Mouse (Mus musculus) layer of hippocampus, adult 2 months (tissue): ENCODE results near the gene Arid1b. TPM values are rescaled to one million over a fixed set of nuclear protein-coding genes. Genes with fewer than 3 reads are reported as not detected.

Experiments used
- DNase-seq, 2 experiments: peaks; one replicate each; pipeline ENCODE4 v3.0.0; 2022; ENCODE audit warnings: low spot score in 2 of 2
- H3K27ac ChIP-seq: fragments of 200-600 bp; 2 replicates; pipeline ENCODE4 v1.8.1; 2022
- H3K4me3 ChIP-seq: fragments of 200-600 bp; 2 replicates; pipeline ENCODE4 v1.8.1; 2022; ENCODE audit warnings: mild to moderate bottlenecking
- CTCF ChIP-seq: fragments of 200-600 bp; conservative IDR thresholded peaks from 2 replicates; pipeline ENCODE4 v1.8.1; 2022; ENCODE audit warnings: antibody characterized with exemption, mild to moderate bottlenecking, moderate library complexity
- total RNA-seq, 2 experiments: library from RNA; stranded (reverse); gene quantifications; 2 replicates each; pipeline ENCODE4 v1.2.3; 2021

The Arid1b gene
- total RNA-seq, 2 experiments from 2014 or later, result 114 to 119 TPM

GRCm38 (mm10) chr17:4999256-4999655 is 5.1 kb downstream of the Arid1b start:
- DNase-seq, result no peak
- TF ChIP-seq CTCF, result no peak
- Histone ChIP-seq H3K4me3 (peak overlapping the region; percentile 80), H3K27ac (peak overlapping the region; percentile 100)

GRCm38 (mm10) chr17:5000001-5000400 is 5.9 kb downstream of the Arid1b start:
- no peak for DNase-seq
- H3K27ac ChIP-seq, result peak overlapping the region; percentile 100

GRCm38 (mm10) chr17:5000871-5001270 is 6.7 kb downstream of the Arid1b start:
- H3K4me3 ChIP-seq, result peak overlapping the region; percentile 80
- peak overlapping the region; percentile 100 for H3K27ac ChIP-seq
- no peak for TF ChIP-seq CTCF
- no peak for DNase-seq

More at GRCm38 (mm10) chr17:5000001-5000400, 5.9 kb downstream of the Arid1b start:
- peak overlapping the region; percentile 80 for H3K4me3 ChIP-seq
- TF ChIP-seq CTCF, result no peak

GRCm38 (mm10) chr17:5001531-5002131 is 7.5 kb downstream of the Arid1b start:
- peak overlapping the region; percentile 100 for H3K27ac ChIP-seq
- peak overlapping the region; percentile 80; the same call in 1 of the 2 replicates for H3K4me3 ChIP-seq
- TF ChIP-seq CTCF, result no peak
- DNase-seq, result no peak

GRCm38 (mm10) chr17:5002937-5003508 is 8.9 kb downstream of the Arid1b start:
- DNase-seq, result peak in 1 of 2 experiments; percentile 40
- peak overlapping the region; percentile 100 for H3K27ac ChIP-seq
- TF ChIP-seq CTCF, result peak; percentile 29
- H3K4me3 ChIP-seq, result peak overlapping the region; percentile 22

GRCm38 (mm10) chr17:5004266-5004665 is 10.1 kb downstream of the Arid1b start:
- peak overlapping the region; percentile 100; the same call in 1 of the 2 replicates for H3K27ac ChIP-seq
- no peak overlapping the region; the same call in 1 of the 2 replicates for H3K4me3 ChIP-seq
- DNase-seq, result no peak
- TF ChIP-seq CTCF, result no peak

- no peak for TF ChIP-seq CTCF
- peak overlapping the region; percentile 100; the same call in 1 of the 2 replicates for H3K27ac ChIP-seq
Observed at GRCm38 (mm10) chr17:5004706-5005105, 10.6 kb downstream of the Arid1b start.

GRCm38 (mm10) chr17:5005285-5005684 is 11.2 kb downstream of the Arid1b start:
- peak overlapping the region; percentile 100; the same call in 1 of the 2 replicates for H3K27ac ChIP-seq
- no peak for TF ChIP-seq CTCF
- no peak for DNase-seq
- no peak overlapping the region for H3K4me3 ChIP-seq

More at GRCm38 (mm10) chr17:5004706-5005105, 10.6 kb downstream of the Arid1b start:
- no peak for DNase-seq
- H3K4me3 ChIP-seq, result no peak overlapping the region; the same call in 1 of the 2 replicates

- DNase-seq, result no peak
- Histone ChIP-seq H3K4me3 (no peak overlapping the region; the same call in 1 of the 2 replicates), H3K27ac (no peak overlapping the region)
- TF ChIP-seq CTCF, result no peak
Observed at GRCm38 (mm10) chr17:5007156-5007658, 13.1 kb downstream of the Arid1b start.

GRCm38 (mm10) chr17:5008236-5008635 is 14.1 kb downstream of the Arid1b start:
- no peak for TF ChIP-seq CTCF
- Histone ChIP-seq H3K27ac (no peak overlapping the region), H3K4me3 (no peak overlapping the region)
- no peak for DNase-seq

- no peak for TF ChIP-seq CTCF
- no peak for DNase-seq
- no peak overlapping the region for H3K27ac ChIP-seq
- no peak overlapping the region for H3K4me3 ChIP-seq
Observed at GRCm38 (mm10) chr17:5008761-5009160, 14.6 kb downstream of the Arid1b start.

GRCm38 (mm10) chr17:5009526-5010260 is 15.6 kb downstream of the Arid1b start:
- DNase-seq, result no peak
- no peak overlapping the region for H3K27ac ChIP-seq
- no peak overlapping the region for H3K4me3 ChIP-seq
- TF ChIP-seq CTCF, result no peak

GRCm38 (mm10) chr17:5010781-5011180 is 16.6 kb downstream of the Arid1b start:
- H3K27ac ChIP-seq, result no peak overlapping the region
- no peak overlapping the region for H3K4me3 ChIP-seq
- no peak for TF ChIP-seq CTCF
- DNase-seq, result no peak
